Mouse (Mus musculus): Measurements from ENCODE around the gene Anpep. TPM values are rescaled to one million over a fixed set of nuclear protein-coding genes. Genes with fewer than 3 reads are reported as not detected.

The Anpep gene
- polyA plus RNA-seq, 1 experiment = 7,549 TPM

- TF ChIP-seq POLR2A (IDR thresholded peaks at IDR 0.05; ENCODE audit: low read depth, low read length) (no peak), CTCF (IDR thresholded peaks at IDR 0.05; ENCODE audit: extremely low read depth, insufficient read length, insufficient replicate concordance, low read depth, low read length) (no peak)
- H3K4me1 ChIP-seq (ENCODE audit: control insufficient read depth, insufficient read depth, insufficient read length, low read length) = peaks cover 37% of the 10 kb centered on the region
- no peaks in the 10 kb centered on the region for H3K27me3 ChIP-seq (ENCODE audit: control insufficient read depth, insufficient read depth, low read length)
- H3K4me3 ChIP-seq (ENCODE audit: low read depth, low read length) = no peak overlapping the region
- H3K36me3 ChIP-seq (ENCODE audit: control insufficient read depth, insufficient read depth, low read length) = no peaks in the 10 kb centered on the region; the same call in 1 of the 2 replicates
- peak overlapping the region; percentile 93 for H3K27ac ChIP-seq (ENCODE audit: insufficient read depth, low read depth, low read length)
- WGBS = 36% methylated on average over 1 of the region's 1 CpGs
Observed at GRCm38 (mm10) chr7:79894790-79895189, 33.9 kb upstream of the Anpep start.

GRCm38 (mm10) chr7:79892576-79893428, 31.9 kb upstream of the Anpep start:
- Histone ChIP-seq H3K27ac (ENCODE audit: insufficient read depth, low read depth, low read length) (peak overlapping the region; percentile 93), H3K36me3 (ENCODE audit: control insufficient read depth, insufficient read depth, low read length) (no peaks in the 10 kb centered on the region; the same call in 1 of the 2 replicates)
- 37% methylated on average over 6 of the region's 6 CpGs for WGBS

GRCm38 (mm10) chr7:79890436-79891221, 29.8 kb upstream of the Anpep start:
- TF ChIP-seq CTCF (IDR thresholded peaks at IDR 0.05; ENCODE audit: extremely low read depth, insufficient read length, insufficient replicate concordance, low read depth, low read length) (no peak), POLR2A (IDR thresholded peaks at IDR 0.05; ENCODE audit: low read depth, low read length) (peak; percentile 36; the same call in 1 of the 2 replicates)
- 36% methylated on average over 15 of the region's 15 CpGs for WGBS
- Histone ChIP-seq H3K27me3 (ENCODE audit: control insufficient read depth, insufficient read depth, low read length) (no peaks in the 10 kb centered on the region), H3K27ac (ENCODE audit: insufficient read depth, low read depth, low read length) (peak overlapping the region; percentile 93), H3K36me3 (ENCODE audit: control insufficient read depth, insufficient read depth, low read length) (no peaks in the 10 kb centered on the region; the same call in 1 of the 2 replicates), H3K4me3 (ENCODE audit: low read depth, low read length) (0 out of 2 replicates have a peak overlapping the region, but pooled peaks have one; percentile 5), H3K4me1 (ENCODE audit: control insufficient read depth, insufficient read depth, insufficient read length, low read length) (peaks cover 38% of the 10 kb centered on the region)

More at GRCm38 (mm10) chr7:79892576-79893428, 31.9 kb upstream of the Anpep start:
- TF ChIP-seq POLR2A (IDR thresholded peaks at IDR 0.05; ENCODE audit: low read depth, low read length) = no peak
- no peak for TF ChIP-seq CTCF (IDR thresholded peaks at IDR 0.05; ENCODE audit: extremely low read depth, insufficient read length, insufficient replicate concordance, low read depth, low read length)
- H3K27me3 ChIP-seq (ENCODE audit: control insufficient read depth, insufficient read depth, low read length) = no peaks in the 10 kb centered on the region
- H3K4me3 ChIP-seq (ENCODE audit: low read depth, low read length) = no peak overlapping the region
- peaks cover 44% of the 10 kb centered on the region for H3K4me1 ChIP-seq (ENCODE audit: control insufficient read depth, insufficient read depth, insufficient read length, low read length)

- no peak overlapping the region for H3K4me3 ChIP-seq (ENCODE audit: low read depth, low read length)
- H3K36me3 ChIP-seq (ENCODE audit: control insufficient read depth, insufficient read depth, low read length) = peaks cover 2% of the 10 kb centered on the region
- TF ChIP-seq POLR2A (IDR thresholded peaks at IDR 0.05; ENCODE audit: low read depth, low read length) = peak; percentile 44; the same call in 1 of the 2 replicates
- TF ChIP-seq CTCF (IDR thresholded peaks at IDR 0.05; ENCODE audit: extremely low read depth, insufficient read length, insufficient replicate concordance, low read depth, low read length) = no peak
- no peaks in the 10 kb centered on the region for H3K27me3 ChIP-seq (ENCODE audit: control insufficient read depth, insufficient read depth, low read length)
- peak overlapping the region; percentile 93 for H3K27ac ChIP-seq (ENCODE audit: insufficient read depth, low read depth, low read length)
- 35% methylated on average over 9 of the region's 9 CpGs for whole genome bisulfite sequencing
- H3K4me1 ChIP-seq (ENCODE audit: control insufficient read depth, insufficient read depth, insufficient read length, low read length) = peaks cover 29% of the 10 kb centered on the region
Observed at GRCm38 (mm10) chr7:79888603-79889002, 27.7 kb upstream of the Anpep start.

- 66% methylated on average over 7 of the region's 7 CpGs for WGBS
- no peak for TF ChIP-seq POLR2A (IDR thresholded peaks at IDR 0.05; ENCODE audit: low read depth, low read length)
- no peak for TF ChIP-seq CTCF (IDR thresholded peaks at IDR 0.05; ENCODE audit: extremely low read depth, insufficient read length, insufficient replicate concordance, low read depth, low read length)
- peaks cover 17% of the 10 kb centered on the region for H3K36me3 ChIP-seq (ENCODE audit: control insufficient read depth, insufficient read depth, low read length)
- H3K27ac ChIP-seq (ENCODE audit: insufficient read depth, low read depth, low read length) = no peak overlapping the region; the same call in 1 of the 2 replicates
- H3K4me3 ChIP-seq (ENCODE audit: low read depth, low read length) = no peak overlapping the region
- H3K4me1 ChIP-seq (ENCODE audit: control insufficient read depth, insufficient read depth, insufficient read length, low read length) = peaks cover 38% of the 10 kb centered on the region
- no peaks in the 10 kb centered on the region for H3K27me3 ChIP-seq (ENCODE audit: control insufficient read depth, insufficient read depth, low read length)
Observed at GRCm38 (mm10) chr7:79883613-79884334, 22.9 kb upstream of the Anpep start.

- Histone ChIP-seq H3K27me3 (ENCODE audit: control insufficient read depth, insufficient read depth, low read length) (no peaks in the 10 kb centered on the region), H3K27ac (ENCODE audit: insufficient read depth, low read depth, low read length) (peak overlapping the region; percentile 31; the same call in 1 of the 2 replicates), H3K36me3 (ENCODE audit: control insufficient read depth, insufficient read depth, low read length) (peaks cover 17% of the 10 kb centered on the region), H3K4me1 (ENCODE audit: control insufficient read depth, insufficient read depth, insufficient read length, low read length) (peaks cover 39% of the 10 kb centered on the region), H3K4me3 (ENCODE audit: low read depth, low read length) (no peak overlapping the region)
- WGBS = 53% methylated on average over 6 of the region's 6 CpGs
- TF ChIP-seq CTCF (IDR thresholded peaks at IDR 0.05; ENCODE audit: extremely low read depth, insufficient read length, insufficient replicate concordance, low read depth, low read length) = no peak
Observed at GRCm38 (mm10) chr7:79881901-79882300, 21.0 kb upstream of the Anpep start.
